Mouse (Mus musculus): ENCODE measurements around the gene Mdga1.
A peak's percentile ranks its signal among the peaks of the same experiment; 100 is the strongest.

Mdga1 gene

GRCm38 (mm10) chr17:29970037-29970555, at the start of gene Mdga1:
Mdga1 (minus strand) TSS chr17:29970087.
- no peak for DNase-seq (ENCODE audit: extremely low spot score, low read depth, low spot score)

- DNase-seq (ENCODE audit: extremely low spot score, low read depth, low spot score): no peak
Observed at GRCm38 (mm10) chr17:30018927-30019610, 49.2 kb upstream of the Mdga1 start.

GRCm38 (mm10) chr17:30014660-30015059, 44.8 kb upstream of the Mdga1 start:
- DNase-seq (ENCODE audit: extremely low spot score, low read depth, low spot score): no peak

GRCm38 (mm10) chr17:30008392-30008791, 38.5 kb upstream of the Mdga1 start:
- no peak for DNase-seq (ENCODE audit: extremely low spot score, low read depth, low spot score)

GRCm38 (mm10) chr17:30007883-30008282, 38.0 kb upstream of the Mdga1 start:
- no peak for DNase-seq (ENCODE audit: extremely low spot score, low read depth, low spot score)

GRCm38 (mm10) chr17:30006877-30007276, 37.0 kb upstream of the Mdga1 start:
- no peak for DNase-seq (ENCODE audit: extremely low spot score, low read depth, low spot score)

GRCm38 (mm10) chr17:30005451-30005941, 35.6 kb upstream of the Mdga1 start:
- no peak for DNase-seq (ENCODE audit: extremely low spot score, low read depth, low spot score)

GRCm38 (mm10) chr17:30005103-30005443, 35.2 kb upstream of the Mdga1 start:
- DNase-seq (ENCODE audit: extremely low spot score, low read depth, low spot score): no peak

- DNase-seq (ENCODE audit: extremely low spot score, low read depth, low spot score): peak; percentile 85
Observed at GRCm38 (mm10) chr17:30004203-30005102, 34.6 kb upstream of the Mdga1 start, which contains the start of gene Zfand3. Zfand3 (plus strand) TSS chr17:30004733.

GRCm38 (mm10) chr17:29998566-29999295, 28.8 kb upstream of the Mdga1 start:
- no peak for DNase-seq (ENCODE audit: extremely low spot score, low read depth, low spot score)

GRCm38 (mm10) chr17:29997726-29998125, 27.8 kb upstream of the Mdga1 start:
- DNase-seq (ENCODE audit: extremely low spot score, low read depth, low spot score): no peak

GRCm38 (mm10) chr17:29995986-29996385, 26.1 kb upstream of the Mdga1 start:
- DNase-seq (ENCODE audit: extremely low spot score, low read depth, low spot score): no peak

- no peak for DNase-seq (ENCODE audit: extremely low spot score, low read depth, low spot score)
Observed at GRCm38 (mm10) chr17:29994459-29994858, 24.6 kb upstream of the Mdga1 start.

- no peak for DNase-seq (ENCODE audit: extremely low spot score, low read depth, low spot score)
Observed at GRCm38 (mm10) chr17:29994011-29994410, 24.1 kb upstream of the Mdga1 start.

GRCm38 (mm10) chr17:29993488-29993887, 23.6 kb upstream of the Mdga1 start:
- no peak for DNase-seq (ENCODE audit: extremely low spot score, low read depth, low spot score)

GRCm38 (mm10) chr17:29990845-29991244, 21.0 kb upstream of the Mdga1 start:
- DNase-seq (ENCODE audit: extremely low spot score, low read depth, low spot score): no peak

GRCm38 (mm10) chr17:29990136-29990535, 20.2 kb upstream of the Mdga1 start:
- DNase-seq (ENCODE audit: extremely low spot score, low read depth, low spot score): no peak

- no peak for DNase-seq (ENCODE audit: extremely low spot score, low read depth, low spot score)
Observed at GRCm38 (mm10) chr17:29989653-29990052, 19.8 kb upstream of the Mdga1 start.

- DNase-seq (ENCODE audit: extremely low spot score, low read depth, low spot score): no peak
Observed at GRCm38 (mm10) chr17:29988141-29988540, 18.3 kb upstream of the Mdga1 start.

- no peak for DNase-seq (ENCODE audit: extremely low spot score, low read depth, low spot score)
Observed at GRCm38 (mm10) chr17:29985534-29985933, 15.6 kb upstream of the Mdga1 start.

GRCm38 (mm10) chr17:29984931-29985330, 15.0 kb upstream of the Mdga1 start:
- no peak for DNase-seq (ENCODE audit: extremely low spot score, low read depth, low spot score)

All from hindlimb bud, embryonic 11.5 days (tissue).